Mouse (Mus musculus): ENCODE data around the gene Extl1.

DNA sequence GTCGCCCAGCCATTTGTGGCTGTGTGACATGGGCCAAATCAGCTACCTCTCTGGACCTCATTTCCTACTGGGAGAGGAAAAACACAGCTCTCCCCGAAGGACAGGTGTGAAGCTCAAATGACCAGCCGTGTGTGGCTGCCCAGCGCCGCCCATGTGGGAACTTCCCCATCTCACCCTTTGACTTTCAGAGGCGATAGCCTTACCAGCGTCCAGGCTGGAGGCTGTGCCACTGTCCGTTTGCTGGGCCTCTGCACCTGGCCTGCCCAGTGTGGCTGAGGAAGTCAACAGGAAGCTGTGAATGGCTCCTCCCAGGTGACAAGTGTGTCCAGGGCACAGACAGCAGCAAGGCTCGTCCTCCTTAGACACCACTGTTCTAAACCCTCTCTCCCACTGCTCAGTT lies 71.9 kb downstream of the Extl1 start:
- TF ChIP-seq CTCF (conservative IDR thresholded peaks at IDR 0.05; ENCODE audit: low read length) (no peak), NANOG (IDR thresholded peaks at IDR 0.05; ENCODE audit: borderline replicate concordance, low read length) (no peak)
